Comparison of ENCODE assay signal across 8 mouse cellular contexts in genomic region chr3:104863786-104864650, GRCm38 (mm10). TPM values are rescaled to one million over a fixed set of nuclear protein-coding genes. Genes with fewer than 3 reads are reported as not detected.
DNase-seq lines count a peak whose midpoint lies in the region; ATAC-seq and TF ChIP-seq lines count a peak whose summit lies in the region.

Gene St7l, plus strand, starts transcription at chr3:104864005.
Gene Capza1, minus strand, starts transcription at chr3:104864505.

- H3K9ac ChIP-seq in ES-Bruce4 (ENCODE audit: low read depth, poor library complexity, severe bottlenecking): peak within 1 kb of the TSS; percentile 96
- peak within 1 kb of the TSS; percentile 97 for H3K9ac ChIP-seq in forebrain, embryonic 12.5 days
- H3K9ac ChIP-seq in liver, postnatal 0 days (replicated peaks): peak within 1 kb of the TSS; percentile 89

- H3K36me3 ChIP-seq in ES-Bruce4 (ENCODE audit: control insufficient read depth, insufficient read depth, low read length, poor library complexity, severe bottlenecking): peaks cover 2% of the 10 kb centered on the region; the same call in 1 of the 2 replicates
- H3K36me3 ChIP-seq in forebrain, embryonic 12.5 days (replicated peaks): peaks cover 8% of the 10 kb centered on the region
- no peaks in the 10 kb centered on the region for H3K36me3 ChIP-seq in liver, postnatal 0 days (replicated peaks; ENCODE audit: insufficient read depth, low read length)
- no peaks in the 10 kb centered on the region for H3K36me3 ChIP-seq in thymus, adult 2 months (ENCODE audit: control insufficient read depth, insufficient read depth, low read length)

- H3K4me2 ChIP-seq in forebrain, embryonic 12.5 days: peak within 1 kb of the TSS; percentile 76
- peak within 1 kb of the TSS; percentile 77 for H3K4me2 ChIP-seq in liver, postnatal 0 days (ENCODE audit: low read depth, low read length)

- no peaks in the 10 kb centered on the region for H3K4me1 ChIP-seq in ES-Bruce4 (ENCODE audit: control insufficient read depth, insufficient read depth, low read length)
- peaks cover 34% of the 10 kb centered on the region for H3K4me1 ChIP-seq in forebrain, embryonic 12.5 days
- H3K4me1 ChIP-seq in liver, postnatal 0 days (ENCODE audit: insufficient read depth): peaks cover 30% of the 10 kb centered on the region
- H3K4me1 ChIP-seq in thymus, adult 2 months (replicated peaks; ENCODE audit: control insufficient read depth, insufficient read depth, low read length): peaks cover 4% of the 10 kb centered on the region

- under 1% methylated on average over 43 of the region's 43 CpGs for WGBS in forebrain, embryonic 12.5 days
- under 1% methylated on average over 43 of the region's 43 CpGs for WGBS in large intestine, adult 2 months
- under 1% methylated on average over 43 of the region's 43 CpGs for WGBS in liver, postnatal 0 days (ENCODE audit: insufficient replicate concordance)
- under 1% methylated on average over 43 of the region's 43 CpGs for WGBS in thymus, adult 2 months

- no peaks in the 10 kb centered on the region for H3K9me3 ChIP-seq in ES-Bruce4 (replicated peaks; ENCODE audit: control insufficient read depth, insufficient read depth, low read length, poor library complexity, severe bottlenecking)
- H3K9me3 ChIP-seq in forebrain, embryonic 12.5 days: no peaks in the 10 kb centered on the region
- H3K9me3 ChIP-seq in liver, postnatal 0 days (ENCODE audit: low read length): no peaks in the 10 kb centered on the region

- H3K27me3 ChIP-seq in ES-Bruce4 (ENCODE audit: control insufficient read depth, insufficient read depth, low read length, poor library complexity, severe bottlenecking): no peaks in the 10 kb centered on the region
- no peaks in the 10 kb centered on the region for H3K27me3 ChIP-seq in forebrain, embryonic 12.5 days
- H3K27me3 ChIP-seq in liver, postnatal 0 days (ENCODE audit: insufficient read depth, low read length): no peaks in the 10 kb centered on the region
- H3K27me3 ChIP-seq in thymus, adult 2 months (ENCODE audit: control insufficient read depth, insufficient read depth, low read length): no peaks in the 10 kb centered on the region

- TF ChIP-seq EP300 in ES-Bruce4 (IDR thresholded peaks at IDR 0.05; ENCODE audit: insufficient read depth, low read depth, low read length): no peak
- TF ChIP-seq EP300 in liver, postnatal 0 days (IDR thresholded peaks at IDR 0.05; ENCODE audit: low read depth): 0 out of 2 replicates have a peak, but pooled peaks have one; percentile 16

- peak; percentile 98 for ATAC-seq in forebrain, embryonic 12.5 days (ENCODE audit: low FRiP score)
- ATAC-seq in liver, postnatal 0 days: peak; percentile 94
- peak; percentile 79 for ATAC-seq in neutrophil, adult 5-6 weeks (ENCODE audit: extremely low read depth, insufficient number of reproducible peaks, low FRiP score, poor library complexity, severe bottlenecking)

- TF ChIP-seq CTCF in ES-Bruce4 (IDR thresholded peaks at IDR 0.05; ENCODE audit: low read depth, low read length): no peak
- peak; percentile 20; the same call in 1 of the 2 replicates for TF ChIP-seq CTCF in liver, postnatal 0 days (IDR thresholded peaks at IDR 0.05; ENCODE audit: low read depth)
- 0 out of 2 replicates have a peak, but pooled peaks have one; percentile 51 for TF ChIP-seq CTCF in thymus, adult 2 months (IDR thresholded peaks at IDR 0.05; ENCODE audit: borderline replicate concordance, control insufficient read depth, extremely low read depth, insufficient read depth, low read length, poor library complexity)

- peak; percentile 82 for DNase-seq in c-Kit-positive CD71-positive TER-119-positive erythroid progenitor cells, embryonic 14.5 days (ENCODE audit: low spot score)
- peak; percentile 93 to 94 for DNase-seq in heart, postnatal 10 days
- DNase-seq in large intestine, adult 2 months (ENCODE audit: low read depth, low spot score): peak; percentile 54
- peak; percentile 91 for DNase-seq in liver, postnatal 0 days
- peak; percentile 90 for DNase-seq in thymus, adult 2 months

- H3K4me3 ChIP-seq in ES-Bruce4 (ENCODE audit: low read depth, low read length): peak within 1 kb of the TSS; percentile 95
- peak within 1 kb of the TSS; percentile 98 for H3K4me3 ChIP-seq in forebrain, embryonic 12.5 days (replicated peaks)
- peak within 1 kb of the TSS; percentile 79 for H3K4me3 ChIP-seq in liver, postnatal 0 days (ENCODE audit: low read depth, low read length)
- H3K4me3 ChIP-seq in thymus, adult 2 months (ENCODE audit: control insufficient read depth, insufficient read depth, low read length): peak within 1 kb of the TSS; percentile 80

- intact Hi-C loops in heart, postnatal 10 days (cut with DNase I): loop anchor here (2.0 to 5.0 kb wide), 4 partner anchors 47 to 191 kb away; partner anchors contain the start of genes Mov10 and Rhoc

- TF ChIP-seq POLR2A in ES-Bruce4 (IDR thresholded peaks at IDR 0.05; ENCODE audit: insufficient read depth, low read length): no peak
- peak; percentile 98 for TF ChIP-seq POLR2A in thymus, adult 2 months (IDR thresholded peaks at IDR 0.05; ENCODE audit: control insufficient read depth, extremely low read depth, insufficient read depth, low read length, poor library complexity)

- peak within 1 kb of the TSS; percentile 71 for H3K27ac ChIP-seq in ES-Bruce4 (ENCODE audit: insufficient read depth, low read length)
- H3K27ac ChIP-seq in forebrain, embryonic 12.5 days: peak within 1 kb of the TSS; percentile 97
- peak within 1 kb of the TSS; percentile 98 for H3K27ac ChIP-seq in liver, postnatal 0 days (ENCODE audit: low read depth)
- H3K27ac ChIP-seq in thymus, adult 2 months (ENCODE audit: control insufficient read depth, insufficient read depth, low read length): peak within 1 kb of the TSS; percentile 89

RNA-seq across cellular contexts. Expression of gene St7l, which starts in this region (rescaled TPM):
- polyA plus RNA-seq in ES-Bruce4 (2011; ENCODE audit: insufficient read depth, insufficient read length, low read depth, missing spikeins): 29.4 and 30.0 TPM in 2 replicates
- polyA plus RNA-seq in forebrain, embryonic 12.5 days (2016; fragmentation: Nextera tagmentation; extraction: Ambion mirVana): 36.7 and 40.1 TPM in 2 replicates
- total RNA-seq in heart, postnatal 10 days (2021): 10 to 100 TPM; 21.6 to 22.6 TPM
- 5.6 and 7.3 TPM in 2 replicates for polyA plus RNA-seq in large intestine, adult 2 months (2012; rRNA removed)
- 15.8 and 16.4 TPM in 2 replicates for polyA plus RNA-seq in liver, postnatal 0 days (2015; fragmentation: Nextera tagmentation; extraction: Ambion mirVana)
- total RNA-seq in neutrophil, adult 5-6 weeks (2017): 52.8 and 61.5 TPM in 2 replicates
- 13.2 and 13.6 TPM in 2 replicates for polyA plus RNA-seq in thymus, adult 2 months (2012; rRNA removed)

RNA-seq across cellular contexts. Expression of gene Capza1, which starts in this region (rescaled TPM):
- polyA plus RNA-seq in ES-Bruce4 (2011; ENCODE audit: insufficient read depth, insufficient read length, low read depth, missing spikeins): 215 and 253 TPM in 2 replicates
- polyA plus RNA-seq in forebrain, embryonic 12.5 days (2016; fragmentation: Nextera tagmentation; extraction: Ambion mirVana): 208 and 212 TPM in 2 replicates
- total RNA-seq in heart, postnatal 10 days (2021): 10 to 100 TPM; 64.7 to 73.5 TPM
- 47.8 and 53.7 TPM in 2 replicates for polyA plus RNA-seq in large intestine, adult 2 months (2012; rRNA removed)
- polyA plus RNA-seq in liver, postnatal 0 days (2015; fragmentation: Nextera tagmentation; extraction: Ambion mirVana): 44.1 and 50.9 TPM in 2 replicates
- 310 and 317 TPM in 2 replicates for total RNA-seq in neutrophil, adult 5-6 weeks (2017)
- 77.9 and 85.7 TPM in 2 replicates for polyA plus RNA-seq in thymus, adult 2 months (2012; rRNA removed)

Comparison
In these comparisons a context has a peak if more than half of its experiments do, and no peak if none do; other contexts are left out.
1. Peak in every context shown above with its lines: DNase-seq, ATAC-seq, H3K4me3 ChIP-seq and H3K27ac ChIP-seq.